Mouse (Mus musculus) heart, embryonic 14.5 days (tissue): Measurements from ENCODE around the gene Rhbdl1. TPM values are rescaled to one million over a fixed set of nuclear protein-coding genes. Genes with fewer than 3 reads are reported as not detected.

Source experiments
- ATAC-seq: fragments of 200-750 bp; cut with Nextera tagmentation; 2 replicates; pipeline ENCODE4 v1.8.0; 2017; ENCODE audit warnings: low read depth, moderate TSS enrichment; ENCODE audit not compliant: insufficient number of reproducible peaks, insufficient read depth, low FRiP score
- H3K27ac ChIP-seq, 2 experiments: fragments of 200-500 bp in 1 of 2; fragments of 300-500 bp in 1 of 2; sonication (generic) in 1 of 2; replicated peaks in 1 of 2; 2 replicates each; pipeline ENCODE4 v1.5.1; 2012 to 2014; ENCODE audit warnings: low read depth in 2 of 2, low read length in 2 of 2, control low read depth in 1 of 2, mild to moderate bottlenecking in 1 of 2, mixed read lengths in 1 of 2; ENCODE audit not compliant: control insufficient read depth in 1 of 2, insufficient read depth in 1 of 2
- H3K27me3 ChIP-seq: fragments of 300-500 bp; sonication (generic); 2 replicates; pipeline ENCODE4 v1.6.1; 2014; ENCODE audit warnings: mild to moderate bottlenecking, low read length, control low read depth; ENCODE audit not compliant: control insufficient read depth, insufficient read depth
- H3K36me3 ChIP-seq: fragments of 300-500 bp; sonication (generic); 2 replicates; pipeline ENCODE4 v1.6.1; 2014; ENCODE audit warnings: mild to moderate bottlenecking, control low read depth, low read length, mixed read lengths; ENCODE audit not compliant: control insufficient read depth, insufficient read depth
- H3K4me1 ChIP-seq, 2 experiments: fragments of 200-500 bp in 1 of 2; fragments of 300-500 bp in 1 of 2; sonication (generic) in 1 of 2; 2 replicates each; pipeline ENCODE4 v1.6.1; 2012 to 2014; ENCODE audit warnings: low read length in 2 of 2, control low read depth in 1 of 2, mixed read lengths in 1 of 2; ENCODE audit not compliant: control insufficient read depth in 2 of 2, insufficient read depth in 2 of 2
- H3K4me2 ChIP-seq: fragments of 300-500 bp; sonication (generic); 2 replicates; pipeline ENCODE4 v1.6.1; 2014; ENCODE audit warnings: mild to moderate bottlenecking, low read length
- H3K4me3 ChIP-seq, 2 experiments: fragments of 200-500 bp in 1 of 2; fragments of 300-500 bp in 1 of 2; sonication (generic) in 1 of 2; 2 replicates each; pipeline ENCODE4 v1.5.1; 2012 to 2014; ENCODE audit warnings: low read length in 2 of 2, mild to moderate bottlenecking in 2 of 2, control low read depth in 1 of 2, low read depth in 1 of 2, moderate library complexity in 1 of 2; ENCODE audit not compliant: control insufficient read depth in 1 of 2, insufficient read depth in 1 of 2
- H3K9ac ChIP-seq: fragments of 300-500 bp; sonication (generic); 2 replicates; pipeline ENCODE4 v1.6.1; 2014; ENCODE audit warnings: mild to moderate bottlenecking, low read length
- H3K9me3 ChIP-seq: fragments of 300-500 bp; sonication (generic); 2 replicates; pipeline ENCODE4 v1.6.1; 2016; ENCODE audit warnings: low read length, control low read depth; ENCODE audit not compliant: control insufficient read depth
- WGBS: fragments of 180-500 bp; shearing (Covaris S2); extraction: QIAGEN DNeasy Blood & Tissue Kit; methylation state at CpG from one replicate; pipeline ENCODE4 v1.1.7; 2014; 5-methylcytosine and 5-hydroxymethylcytosine counted together
- polyA plus RNA-seq: library from polyadenylated mRNA; unstranded; fragments of >200 nt; fragmentation: Nextera tagmentation; extraction: Ambion mirVana; gene quantifications from 2 replicates; pipeline ENCODE4 v1.2.1, GENCODE M21; 2014

The Rhbdl1 gene
- polyA plus RNA-seq, 1 experiment from 2014 or later, result 1.5 TPM

- no peaks in the 10 kb centered on the region for H3K27me3 ChIP-seq
- H3K4me2 ChIP-seq, result no peak overlapping the region
- H3K4me1 ChIP-seq, result peaks cover 12 to 13% of the 10 kb centered on the region in 2 experiments
- WGBS, result 24% methylated on average over 5 of the region's 5 CpGs
- no peaks in the 10 kb centered on the region for H3K9me3 ChIP-seq
- no peak overlapping the region for H3K4me3 ChIP-seq
- no peak overlapping the region for H3K27ac ChIP-seq
- no peak overlapping the region for H3K9ac ChIP-seq
- H3K36me3 ChIP-seq, result peaks cover 41% of the 10 kb centered on the region
- ATAC-seq, result no peak
Observed at GRCm38 (mm10) chr17:25880913-25881641, 44.0 kb upstream of the Rhbdl1 start.

- no peak for ATAC-seq
- Histone ChIP-seq H3K27ac (no peak within 1 kb of the TSS), H3K4me3 (no peak within 1 kb of the TSS), H3K4me1 (peaks cover 14 to 17% of the 10 kb centered on the region in 2 experiments), H3K9ac (no peak within 1 kb of the TSS), H3K9me3 (no peaks in the 10 kb centered on the region), H3K4me2 (no peak within 1 kb of the TSS), H3K27me3 (no peaks in the 10 kb centered on the region), H3K36me3 (peaks cover 41% of the 10 kb centered on the region)
- WGBS, result 58% methylated on average over 5 of the region's 5 CpGs
Observed at GRCm38 (mm10) chr17:25880196-25880910, 43.3 kb upstream of the Rhbdl1 start, which contains the start of gene Wfikkn1. Wfikkn1 (minus strand) TSS chr17:25880858.

GRCm38 (mm10) chr17:25879750-25880149 is 42.7 kb upstream of the Rhbdl1 start:
- H3K36me3 ChIP-seq, result peaks cover 38% of the 10 kb centered on the region
- ATAC-seq, result no peak
- H3K27ac ChIP-seq, result no peak overlapping the region
- H3K4me3 ChIP-seq, result no peak overlapping the region
- H3K9me3 ChIP-seq, result no peaks in the 10 kb centered on the region
- no peak overlapping the region for H3K9ac ChIP-seq
- H3K27me3 ChIP-seq, result no peaks in the 10 kb centered on the region
- peaks cover 14 to 17% of the 10 kb centered on the region in 2 experiments for H3K4me1 ChIP-seq
- WGBS, result 82% methylated on average over 8 of the region's 8 CpGs
- no peak overlapping the region for H3K4me2 ChIP-seq

- Histone ChIP-seq H3K27me3 (no peaks in the 10 kb centered on the region), H3K4me2 (no peak overlapping the region), H3K36me3 (peaks cover 33% of the 10 kb centered on the region), H3K4me3 (no peak overlapping the region), H3K27ac (no peak overlapping the region), H3K9me3 (no peaks in the 10 kb centered on the region), H3K9ac (no peak overlapping the region), H3K4me1 (peaks cover 14 to 20% of the 10 kb centered on the region in 2 experiments)
- WGBS, result 65% methylated on average over 4 of the region's 4 CpGs
- ATAC-seq, result no peak
Observed at GRCm38 (mm10) chr17:25879261-25879660, 42.2 kb upstream of the Rhbdl1 start.

- no peak overlapping the region for H3K4me3 ChIP-seq
- peaks cover 27% of the 10 kb centered on the region for H3K36me3 ChIP-seq
- H3K27ac ChIP-seq, result no peak overlapping the region
- no peak overlapping the region for H3K9ac ChIP-seq
- whole genome bisulfite sequencing, result 92% methylated on average over 19 of the region's 19 CpGs
- no peak overlapping the region for H3K4me2 ChIP-seq
- no peaks in the 10 kb centered on the region for H3K27me3 ChIP-seq
- peaks cover 20 to 25% of the 10 kb centered on the region in 2 experiments for H3K4me1 ChIP-seq
- no peak for ATAC-seq
- no peaks in the 10 kb centered on the region for H3K9me3 ChIP-seq
Observed at GRCm38 (mm10) chr17:25878611-25879180, 41.6 kb upstream of the Rhbdl1 start.

GRCm38 (mm10) chr17:25877741-25878610 is 40.9 kb upstream of the Rhbdl1 start:
- no peak for ATAC-seq
- H3K36me3 ChIP-seq, result peaks cover 20% of the 10 kb centered on the region
- WGBS, result 93% methylated on average over 32 of the region's 32 CpGs
- H3K27ac ChIP-seq, result no peak overlapping the region
- H3K4me2 ChIP-seq, result no peak overlapping the region
- H3K9ac ChIP-seq, result no peak overlapping the region
- H3K4me3 ChIP-seq, result no peak overlapping the region
- no peaks in the 10 kb centered on the region for H3K27me3 ChIP-seq
- peaks cover 20 to 25% of the 10 kb centered on the region in 2 experiments for H3K4me1 ChIP-seq
- H3K9me3 ChIP-seq, result no peaks in the 10 kb centered on the region

- Histone ChIP-seq H3K9ac (no peak overlapping the region), H3K27ac (no peak overlapping the region), H3K36me3 (peaks cover 16% of the 10 kb centered on the region; the same call in 1 of the 2 replicates), H3K4me2 (no peak overlapping the region), H3K9me3 (no peaks in the 10 kb centered on the region), H3K27me3 (no peaks in the 10 kb centered on the region), H3K4me1 (peaks cover 20 to 25% of the 10 kb centered on the region in 2 experiments), H3K4me3 (no peak overlapping the region)
- WGBS, result 77% methylated on average over 3 of the region's 3 CpGs
- ATAC-seq, result no peak
Observed at GRCm38 (mm10) chr17:25877025-25877424, 39.9 kb upstream of the Rhbdl1 start.
